Mouse (Mus musculus): ENCODE results near the gene St6galnac3. TPM values are rescaled to one million over a fixed set of nuclear protein-coding genes. Genes with fewer than 3 reads are reported as not detected.

Gene St6galnac3
- polyA plus RNA-seq, 1 experiment from 2014 or later: 5.5 TPM

DNA sequence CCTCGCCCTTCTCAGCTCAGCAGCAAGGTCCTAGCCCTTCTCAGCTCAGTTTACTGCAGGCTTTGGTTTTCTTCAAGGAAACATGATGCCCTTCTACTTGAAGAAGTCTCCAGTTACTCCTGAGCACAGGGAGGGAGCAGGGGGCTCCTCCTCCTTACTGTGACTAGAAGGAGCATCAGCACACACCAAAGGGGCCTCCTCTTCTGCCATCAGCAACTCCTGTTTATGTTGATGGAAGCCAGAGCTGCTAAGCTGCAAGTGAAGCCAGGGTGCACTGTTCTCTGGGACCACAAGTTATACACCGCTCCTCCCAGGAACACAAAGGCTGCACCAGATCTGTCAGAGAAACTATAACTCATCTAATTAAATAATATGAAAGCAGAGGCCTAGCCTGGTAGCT, 34.4 kb downstream of the St6galnac3 start:
- no peak for DNase-seq (ENCODE audit: low spot score)

DNA sequence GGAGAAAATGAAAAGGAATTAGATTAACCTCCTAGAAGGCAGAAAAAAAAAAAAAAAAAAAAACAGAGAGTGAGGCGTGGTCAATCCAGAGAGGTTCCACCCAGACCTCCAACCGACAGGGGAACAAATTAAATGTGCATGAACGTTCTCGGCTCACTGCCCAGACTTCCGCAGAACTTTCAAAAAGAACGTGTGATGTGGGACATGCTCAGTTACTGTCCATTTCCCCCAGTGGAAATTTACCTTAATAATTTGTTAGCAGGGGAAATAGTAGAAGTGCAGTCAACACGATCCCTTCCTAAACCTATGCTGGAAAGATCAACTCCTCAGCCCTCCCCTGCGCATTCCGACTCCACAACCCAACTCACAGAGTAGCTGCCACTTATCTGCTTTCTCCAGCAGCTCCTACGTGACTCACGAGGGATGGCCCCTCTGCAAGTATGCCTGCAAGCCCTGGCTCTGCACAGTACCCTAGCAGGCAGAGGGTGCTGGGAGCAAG, 35.1 kb downstream of the St6galnac3 start:
- no peak for DNase-seq (ENCODE audit: low spot score)

DNA sequence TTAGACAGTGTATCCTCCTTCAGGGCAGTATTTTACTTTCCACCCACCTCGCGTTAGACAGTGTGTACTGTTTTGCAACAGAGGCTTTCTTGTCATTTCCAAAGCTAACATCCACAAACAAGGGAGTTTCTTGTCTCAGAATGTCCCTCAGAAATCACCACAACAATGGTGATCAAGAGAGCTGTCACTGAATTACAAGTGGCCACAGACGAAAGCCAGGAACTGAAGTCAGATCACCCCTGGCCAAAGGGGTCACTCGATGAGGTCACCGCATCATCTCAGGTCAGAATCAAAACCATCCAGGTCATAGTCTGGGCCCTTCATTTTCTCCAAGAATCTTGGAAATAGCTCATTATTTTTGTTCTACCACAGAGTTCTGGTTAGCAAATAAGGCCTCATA, 37.1 kb downstream of the St6galnac3 start:
- no peak for DNase-seq (ENCODE audit: low spot score)

DNA sequence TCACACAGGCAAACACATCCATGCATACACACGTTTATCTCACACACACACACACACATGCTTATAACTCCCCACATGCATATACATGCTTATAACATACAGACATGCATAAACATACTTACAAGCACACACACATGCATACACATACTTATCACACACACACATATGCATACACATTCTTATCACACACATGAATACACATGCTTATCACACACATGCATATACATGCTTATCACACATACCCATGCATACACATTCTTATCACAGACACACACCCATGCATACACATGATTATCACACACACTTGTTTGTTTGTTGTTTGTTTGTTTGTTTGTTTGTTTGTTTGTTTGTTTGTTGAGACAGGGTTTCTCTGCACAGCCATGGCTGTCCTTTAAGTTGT, 40.1 kb downstream of the St6galnac3 start:
- no peak for DNase-seq (ENCODE audit: low spot score)

DNA sequence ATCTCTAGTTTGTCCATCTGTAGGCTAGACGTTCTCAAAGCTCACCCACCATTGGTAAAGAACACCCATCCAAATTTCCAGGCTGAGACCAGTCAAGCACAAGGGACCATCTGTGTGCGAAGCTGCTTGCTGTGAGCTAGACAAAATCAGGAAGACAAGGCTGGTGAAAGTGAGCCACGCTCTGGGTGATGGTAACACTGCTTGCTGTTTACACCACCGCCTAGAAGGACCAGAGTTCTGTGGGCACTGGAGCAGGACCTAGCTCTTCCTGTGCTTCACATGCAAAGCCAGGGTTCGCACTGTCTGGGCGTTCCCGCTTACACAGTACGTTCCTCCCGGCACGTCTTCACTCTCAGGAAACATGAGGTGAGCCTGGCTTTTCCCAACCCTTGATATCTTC, 42.7 kb downstream of the St6galnac3 start:
- DNase-seq (ENCODE audit: low spot score): no peak

DNA sequence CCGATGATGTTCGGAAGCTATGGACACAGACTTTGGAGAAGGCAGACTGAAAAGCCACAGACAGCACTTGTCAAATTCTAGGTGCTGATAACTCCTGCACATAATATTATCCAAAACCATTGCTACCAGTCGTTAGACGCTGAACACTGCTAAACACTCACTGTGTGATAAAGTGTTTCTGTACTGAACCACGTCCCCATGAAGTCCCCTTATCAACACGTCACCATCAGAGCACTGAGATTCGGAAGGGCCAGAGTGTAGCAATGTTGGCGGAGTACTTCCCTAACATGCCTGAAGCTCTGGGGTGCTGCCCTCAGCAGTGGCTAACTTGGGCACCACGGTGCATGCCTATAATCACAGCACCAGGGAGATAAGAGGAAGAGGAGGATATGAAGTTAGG, 43.3 kb downstream of the St6galnac3 start:
- DNase-seq (ENCODE audit: low spot score): no peak

DNA sequence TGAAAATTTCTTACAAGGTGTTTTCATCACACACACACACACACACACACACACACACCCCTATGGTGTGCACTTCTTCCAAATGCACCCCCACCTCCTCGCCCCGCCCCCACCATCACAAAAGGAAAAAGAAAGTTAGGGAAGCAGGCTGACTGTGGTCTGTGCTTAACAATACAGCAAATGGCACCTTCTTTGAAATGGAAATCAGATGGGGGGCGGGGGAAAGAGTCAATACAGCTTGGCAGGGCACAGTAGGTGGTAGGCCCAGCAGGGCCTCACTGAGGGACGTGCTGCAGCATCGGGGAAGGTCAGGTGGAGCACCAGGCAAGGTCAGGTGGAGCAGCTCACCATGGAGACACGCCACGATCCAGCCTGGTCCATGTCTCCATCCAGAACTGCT, 49.1 kb downstream of the St6galnac3 start:
- no peak for DNase-seq (ENCODE audit: low spot score)

DNA sequence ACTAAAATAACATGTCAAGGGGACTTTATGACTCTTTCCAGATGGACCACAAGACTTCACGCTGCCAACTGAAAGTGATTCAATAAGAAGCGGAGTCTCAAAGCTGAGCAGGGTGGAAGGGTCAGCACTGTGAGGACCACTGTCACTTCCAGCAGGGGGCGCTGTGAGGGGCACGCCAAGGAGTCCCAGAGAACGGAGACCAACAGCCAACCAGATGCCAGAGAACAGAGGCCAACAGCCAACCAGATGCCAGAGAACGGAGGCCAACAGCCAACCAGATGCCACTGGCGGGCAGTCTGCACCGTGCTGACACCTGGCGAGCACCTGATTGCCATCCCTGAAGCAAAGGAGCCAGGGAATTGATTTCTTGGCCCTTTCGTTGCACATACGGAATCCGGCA, 49.9 kb downstream of the St6galnac3 start:
- DNase-seq (ENCODE audit: low spot score): peak; percentile 31

DNA sequence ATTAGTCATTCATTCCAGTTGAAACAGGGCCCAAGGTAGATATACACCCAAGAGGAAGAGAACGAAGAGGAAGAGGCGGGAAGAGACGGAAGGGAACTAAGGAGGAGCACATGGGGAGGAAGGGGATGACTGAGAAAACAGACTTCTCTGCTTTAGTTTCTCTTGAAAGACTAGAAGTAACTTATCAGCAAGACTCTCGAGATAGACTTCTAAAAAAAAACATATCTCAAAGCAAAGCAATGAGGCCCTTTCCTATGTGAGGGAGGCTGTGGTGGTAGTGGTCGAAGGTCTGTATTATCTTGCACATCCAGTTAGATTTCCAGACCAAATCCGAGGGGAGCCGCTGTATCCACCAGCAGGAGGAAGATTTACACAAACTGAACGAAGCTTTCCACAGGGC, 50.6 kb downstream of the St6galnac3 start:
- DNase-seq (ENCODE audit: low spot score): no peak

DNA sequence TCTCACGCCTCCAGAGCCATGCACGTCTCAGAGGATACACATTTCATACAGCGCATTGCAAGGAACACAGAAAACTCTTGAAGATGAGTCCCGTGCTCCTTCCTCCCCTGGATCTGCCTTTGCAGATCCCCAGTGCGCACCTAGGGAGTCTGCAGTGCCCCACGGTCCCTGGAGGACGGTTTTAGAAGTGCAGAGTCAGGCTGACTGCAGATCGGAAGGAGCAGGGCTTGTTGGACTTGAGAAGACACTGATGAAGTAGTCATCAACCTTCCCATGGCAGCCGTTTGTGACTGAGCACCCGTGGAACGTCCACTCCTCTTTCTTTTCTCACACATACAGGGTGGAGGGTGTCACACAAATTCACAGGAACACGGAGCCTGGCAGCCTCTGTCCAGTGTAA, 51.5 kb downstream of the St6galnac3 start:
- DNase-seq (ENCODE audit: low spot score): no peak

DNA sequence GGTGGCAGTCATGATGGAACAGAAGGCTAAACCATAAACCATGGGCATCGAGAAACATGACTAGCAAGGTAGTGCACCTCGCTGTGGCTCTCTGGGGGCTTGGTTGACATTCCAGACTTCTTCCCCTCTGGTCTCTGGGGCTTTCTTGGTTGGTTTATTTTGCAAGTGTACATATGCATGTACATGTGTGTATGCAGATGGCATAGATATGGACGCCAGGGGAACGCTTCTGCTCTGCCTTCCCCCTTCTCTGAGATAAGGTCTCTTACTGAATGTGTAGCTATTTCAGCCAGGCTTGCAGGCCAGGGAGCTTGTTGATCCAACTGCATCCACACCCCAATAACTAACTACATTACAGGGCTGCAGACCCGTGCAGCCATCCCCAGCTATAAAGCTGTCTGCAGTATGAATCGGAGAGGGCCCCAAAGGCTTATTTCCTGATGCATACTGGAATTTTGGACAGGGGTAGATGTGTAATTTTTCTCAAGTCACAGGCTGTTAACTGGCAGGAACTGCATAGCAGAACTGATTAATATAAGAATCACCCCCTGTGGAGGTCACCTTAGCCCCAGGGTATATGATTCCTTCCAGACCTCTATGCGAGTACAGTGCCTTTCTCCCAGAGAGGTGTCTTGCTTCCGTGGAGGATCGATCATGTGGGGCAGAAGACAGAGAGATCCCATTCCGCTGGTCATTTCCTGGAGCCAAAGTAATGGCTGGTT, 53.9 kb downstream of the St6galnac3 start:
- DNase-seq (ENCODE audit: low spot score): no peak

DNA sequence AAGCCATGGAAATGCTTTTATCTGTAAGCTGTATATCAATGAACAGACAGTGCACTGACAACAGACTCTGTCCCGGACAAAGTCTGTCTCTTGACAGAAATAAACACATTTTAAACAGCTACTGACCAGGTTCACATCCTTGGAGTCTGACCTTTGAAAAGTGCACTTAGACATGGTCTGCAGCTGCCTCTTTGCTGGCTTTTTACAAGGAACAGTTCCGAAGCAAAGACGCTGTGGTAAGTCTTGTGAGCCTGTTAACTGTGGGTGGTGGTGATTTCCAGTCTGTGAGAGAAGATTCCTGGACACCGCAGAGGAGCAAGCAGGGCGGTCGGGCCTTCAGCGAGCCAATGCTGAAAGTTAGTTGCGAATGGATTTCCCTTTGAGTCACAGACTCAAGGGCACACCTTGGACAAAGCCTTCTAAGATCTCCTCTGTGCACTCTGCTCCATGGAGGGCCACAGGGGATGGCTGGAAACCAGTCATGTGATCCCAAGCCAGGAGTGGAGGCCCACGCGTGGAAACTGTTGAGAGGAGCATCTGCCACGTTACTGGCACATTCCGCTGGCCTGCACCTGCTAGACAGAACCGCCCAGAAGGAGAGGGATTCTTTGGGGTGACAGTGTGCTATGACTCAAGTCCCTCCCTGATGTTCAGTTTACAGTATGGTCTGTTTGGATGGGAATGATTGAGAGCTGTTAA, 55.1 kb downstream of the St6galnac3 start:
- no peak for DNase-seq (ENCODE audit: low spot score)

DNA sequence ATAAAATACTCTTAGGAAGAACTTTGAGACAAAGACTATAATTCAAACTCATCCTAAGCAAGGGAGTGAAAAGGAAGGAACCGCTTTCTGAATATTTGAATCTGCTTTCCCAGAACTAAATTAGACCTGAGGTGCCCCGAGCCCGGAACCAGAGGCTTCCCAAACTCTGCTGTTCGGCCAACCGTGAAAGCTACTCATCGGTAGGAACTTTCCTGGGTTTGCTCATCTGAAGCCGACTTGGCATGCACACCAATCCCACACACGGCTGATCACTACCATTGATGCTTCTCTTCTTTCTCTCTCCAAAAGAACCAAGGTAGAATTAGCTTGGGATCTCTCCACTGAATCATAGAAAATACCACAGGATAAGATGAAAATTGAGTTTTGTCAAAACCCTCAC, 55.6 kb downstream of the St6galnac3 start:
- DNase-seq (ENCODE audit: low spot score): no peak

DNA sequence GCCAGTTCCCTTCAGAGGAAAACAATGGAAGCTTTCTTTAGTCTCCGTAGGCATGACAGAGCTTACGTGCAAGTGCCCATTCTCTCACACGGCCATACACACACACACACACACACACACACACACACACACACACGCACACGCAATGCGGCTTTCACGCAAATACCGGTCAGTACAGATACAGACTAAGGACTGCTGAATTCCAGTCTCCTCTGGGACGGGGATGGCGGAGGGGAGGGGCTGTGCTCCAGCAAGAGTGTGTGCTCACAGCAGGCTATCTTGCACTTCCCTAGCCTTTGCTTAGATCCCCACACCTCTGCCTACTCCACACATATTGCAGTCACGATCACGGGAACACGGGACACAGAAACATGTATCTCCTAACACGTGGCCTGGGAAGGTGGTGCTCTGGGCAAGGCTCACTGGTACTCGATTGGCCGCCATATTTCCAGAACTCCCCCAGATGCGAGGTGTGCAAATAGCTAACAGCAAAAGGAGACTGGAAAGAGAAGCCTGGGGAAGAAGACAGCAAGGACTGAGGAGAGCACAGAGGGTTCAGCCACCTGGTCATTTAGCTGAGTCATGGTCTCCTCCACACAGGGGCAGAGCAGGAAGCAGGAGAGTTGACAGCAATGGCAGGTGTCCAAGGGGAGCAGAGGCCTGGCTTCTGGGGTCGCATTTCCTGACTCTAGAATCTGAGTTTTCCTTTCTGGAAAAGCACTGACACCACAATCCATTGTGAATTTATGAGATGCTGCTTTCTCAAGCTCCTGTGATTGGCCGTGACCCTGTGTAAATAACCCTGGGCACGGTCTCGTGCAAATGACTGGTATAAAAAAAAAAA, 56.3 kb downstream of the St6galnac3 start:
- no peak for DNase-seq (ENCODE audit: low spot score)

DNA sequence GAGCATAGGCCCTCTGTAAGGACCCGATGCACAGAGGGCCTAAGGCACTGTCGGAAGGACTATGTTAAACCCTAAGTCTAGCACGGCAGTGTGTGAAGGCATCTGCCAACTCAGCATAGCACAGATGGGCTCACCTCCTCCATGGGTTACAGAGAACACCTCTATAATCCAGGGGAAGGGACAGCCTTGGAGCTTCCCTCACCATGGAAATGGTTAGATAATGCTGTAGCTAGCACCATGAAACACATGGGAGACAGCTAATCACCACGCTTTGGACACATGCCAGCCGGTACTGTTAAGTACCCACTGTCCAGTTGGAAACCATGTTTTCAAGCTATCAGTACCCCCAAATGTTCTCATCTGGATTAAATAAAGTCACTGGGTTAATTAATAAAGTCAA, 60.3 kb downstream of the St6galnac3 start:
- DNase-seq (ENCODE audit: low spot score): no peak

DNA sequence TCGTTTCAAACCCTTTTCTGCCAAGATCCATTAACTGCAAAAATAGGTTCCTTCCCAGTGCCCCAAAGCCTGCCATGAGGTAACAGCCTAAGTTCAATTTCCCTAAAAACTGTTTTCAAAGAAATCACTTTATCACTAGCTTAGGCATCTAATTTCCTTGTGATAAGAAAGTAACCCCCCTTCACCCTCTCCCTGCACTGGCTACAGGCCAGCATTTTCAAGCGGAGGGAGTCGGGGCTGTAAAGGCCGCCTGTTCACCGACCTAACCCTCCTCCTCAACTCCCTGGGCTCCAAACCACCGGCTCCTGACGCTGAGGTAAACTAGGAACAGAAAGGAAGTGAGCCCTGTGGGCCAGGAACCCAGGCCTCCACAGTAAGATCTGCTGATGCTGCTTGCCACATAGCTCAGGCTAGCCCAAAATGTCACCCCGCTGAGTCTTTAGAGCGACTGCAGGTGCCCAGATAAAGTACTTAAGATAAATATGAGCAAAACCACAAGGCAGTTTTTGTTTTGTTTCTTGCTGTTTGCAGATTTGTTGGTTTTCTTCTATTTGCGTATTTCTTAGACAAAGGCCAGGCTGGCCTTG, 61.0 kb downstream of the St6galnac3 start:
- DNase-seq (ENCODE audit: low spot score): no peak

DNA sequence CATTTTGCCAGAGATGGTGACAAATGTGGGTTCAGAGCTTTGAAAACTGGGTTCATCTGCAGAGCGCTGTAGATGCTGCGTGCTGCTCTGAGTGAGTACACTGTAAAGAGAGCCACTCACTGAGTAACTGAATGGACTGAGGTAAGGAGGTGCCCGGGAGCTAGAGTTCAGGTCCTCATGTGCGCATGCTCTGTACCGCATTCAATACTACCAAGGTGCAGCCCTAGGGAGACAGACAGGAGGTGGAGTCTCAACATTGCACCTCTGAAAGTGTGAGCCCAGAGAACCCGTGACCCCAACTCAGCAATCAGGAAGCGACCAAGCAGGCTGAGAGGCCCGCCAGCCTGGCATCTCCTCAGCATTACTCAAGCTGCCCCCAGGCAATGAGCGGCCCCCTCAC, 62.2 kb downstream of the St6galnac3 start:
- DNase-seq (ENCODE audit: low spot score): no peak

DNA sequence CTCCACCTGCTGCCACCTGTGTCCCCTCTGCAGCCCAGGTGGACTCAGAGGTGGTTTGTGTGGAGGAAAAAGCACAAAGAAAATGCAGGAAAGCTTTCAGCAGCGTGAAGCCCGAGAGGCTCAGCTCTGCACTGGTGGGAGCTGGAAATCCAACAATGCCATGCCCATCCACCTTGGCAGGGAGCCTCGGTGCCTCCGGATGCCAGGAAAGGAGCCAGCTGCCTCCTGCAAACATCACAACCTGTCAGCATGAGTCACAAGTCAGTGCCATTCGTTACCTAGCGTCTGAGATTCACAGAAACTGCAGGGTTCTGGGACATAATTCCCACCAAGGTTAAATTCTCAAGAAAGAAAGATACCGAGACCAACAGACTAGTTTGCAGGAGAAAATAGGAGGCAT, 63.0 kb downstream of the St6galnac3 start:
- DNase-seq (ENCODE audit: low spot score): no peak

DNA sequence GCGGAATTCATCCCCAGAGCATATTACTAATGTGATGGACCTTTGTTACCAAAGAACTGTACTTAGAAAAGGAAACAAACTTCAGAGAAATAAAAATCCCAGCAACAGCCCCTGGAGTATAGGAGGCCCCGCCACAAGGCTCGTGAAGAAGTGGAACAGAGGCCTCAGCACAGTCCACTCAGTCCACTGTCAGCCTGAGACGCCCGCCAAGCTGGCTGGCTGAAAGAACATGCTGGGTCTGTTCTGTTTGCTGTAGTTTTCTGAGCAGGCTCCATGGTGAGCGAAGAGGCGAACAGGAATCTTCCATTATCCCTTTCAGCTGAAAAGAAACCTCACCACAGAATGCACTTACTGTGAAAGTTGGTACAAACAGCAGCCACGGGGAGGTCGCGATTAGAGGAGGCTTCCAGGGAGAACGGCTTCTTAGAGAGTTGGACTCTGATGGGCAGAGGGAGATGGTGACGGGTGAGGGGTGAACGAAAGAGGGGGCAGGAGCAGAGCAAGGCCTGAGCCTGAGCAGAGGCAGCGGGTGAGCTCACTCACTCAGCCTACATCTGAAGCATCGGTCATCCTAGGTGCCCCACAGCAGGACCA, 65.3 kb downstream of the St6galnac3 start:
- DNase-seq (ENCODE audit: low spot score): no peak

DNA sequence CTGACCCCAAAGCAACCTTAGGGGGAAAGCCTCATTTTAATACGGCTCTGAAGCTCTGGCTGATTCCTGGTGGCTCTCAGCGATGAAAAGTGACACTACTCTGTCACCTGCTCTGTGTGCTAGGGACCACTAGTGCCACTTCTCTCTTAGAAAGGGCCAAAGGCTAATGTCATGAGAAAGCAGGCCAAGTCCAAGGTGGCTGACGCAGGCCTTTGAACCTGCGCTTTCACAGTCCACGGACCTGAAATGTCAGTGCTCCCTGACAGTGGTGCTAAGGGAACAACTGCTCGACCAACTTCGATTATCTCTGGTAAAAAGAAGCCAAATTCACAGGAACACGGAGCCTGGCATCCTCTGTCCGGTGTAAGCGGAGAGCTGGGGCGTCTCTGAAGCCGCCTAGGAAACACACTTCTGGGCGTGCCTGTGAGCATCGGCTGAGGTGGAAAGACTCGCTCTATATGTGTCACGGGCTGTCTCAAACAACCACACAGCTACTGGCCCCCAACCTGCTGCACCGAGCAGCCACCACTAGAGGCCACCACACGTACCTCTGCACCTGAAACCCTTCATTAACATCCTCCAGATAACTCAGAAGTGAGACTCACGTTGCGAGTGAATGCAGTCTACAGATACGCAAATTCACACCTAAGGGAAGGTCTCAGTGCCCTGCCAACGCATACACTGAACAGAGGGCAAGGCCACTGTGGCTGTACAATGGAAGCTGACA, 66.8 kb downstream of the St6galnac3 start:
- DNase-seq (ENCODE audit: low spot score): peak; percentile 45

DNA sequence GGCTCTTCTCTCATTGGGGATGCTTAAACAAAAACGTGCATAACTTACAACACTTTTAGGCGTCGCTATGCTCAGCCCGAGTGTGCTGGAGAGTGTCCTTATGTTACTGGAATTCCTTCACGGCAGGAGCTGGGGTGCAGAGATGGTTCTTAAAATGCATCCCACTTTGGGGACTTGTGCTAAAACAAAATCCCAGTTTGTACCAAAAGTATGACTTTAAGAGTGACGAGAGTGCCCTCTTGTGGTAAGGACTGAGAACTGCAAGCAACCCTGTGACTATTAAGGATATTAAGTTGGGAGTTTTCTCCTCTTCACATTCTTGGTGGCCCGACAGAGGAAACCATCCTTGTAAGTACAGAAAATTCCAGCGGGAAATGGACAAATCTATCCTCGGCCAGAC, 69.9 kb downstream of the St6galnac3 start:
- peak; percentile 56 for DNase-seq (ENCODE audit: low spot score)

Measured in thymus, postnatal 0 days (tissue).